Mouse (Mus musculus) kidney, adult 10 weeks (tissue): ENCODE measurements around the gene Adgb. TPM values are rescaled to one million over a fixed set of nuclear protein-coding genes. Genes with fewer than 3 reads are reported as not detected.

ENCODE experiments used
- polyA plus RNA-seq: library from polyadenylated mRNA; stranded (reverse); fragments of 350-450 nt; fragmentation: Illumina TruSeq; extraction: RNeasy Lipid Tissue Mini Kit (QIAGEN cat#74804); gene quantifications from one replicate; pipeline ENCODE4 v1.2.3, GENCODE M21; 2014; ENCODE audit warnings: low read depth, low replicate concordance

Adgb gene
- polyA plus RNA-seq, result 0.16 TPM

DNA sequence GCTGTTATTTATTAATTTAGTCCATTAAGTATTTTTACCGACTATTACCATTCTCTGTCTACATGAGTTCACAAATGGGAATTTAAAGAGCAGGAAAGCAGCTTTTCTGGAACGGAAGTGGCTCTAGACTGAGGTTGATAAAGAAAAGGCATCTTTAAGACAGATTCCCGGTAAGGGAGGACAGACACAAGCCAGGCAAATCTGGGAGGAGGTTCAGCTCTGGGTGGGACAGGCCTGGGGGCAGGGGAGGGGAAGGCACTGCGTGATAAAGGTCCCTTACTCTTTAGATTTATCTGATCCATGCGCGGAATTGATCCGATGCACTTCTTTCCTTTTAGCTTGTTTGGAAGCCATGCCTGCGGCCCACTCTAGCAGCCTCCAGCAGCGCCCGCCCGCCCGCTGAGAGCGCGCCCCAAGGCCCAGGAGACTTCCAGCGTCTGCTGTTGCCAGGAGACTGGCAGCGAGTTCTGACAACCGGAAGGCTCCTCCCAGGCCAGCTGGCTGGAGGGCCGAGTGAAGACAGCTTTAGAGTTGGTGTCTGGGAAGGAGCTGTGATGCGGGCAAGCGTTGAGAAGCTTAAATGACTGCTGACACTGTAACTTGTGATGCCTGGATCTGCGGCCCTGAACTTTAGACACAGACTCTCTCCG, at the start of gene Adgb:
Gene Adgb (minus strand): TSS at position 366 of the 650 bp plus-strand sequence.

Other genes with a start within 250 kb of the Adgb start
- 24.3 TPM for gene Rab32, start 85.9 kb upstream of the Adgb start, polyA plus RNA-seq
- gene Gm10944, start 209.0 kb upstream of the Adgb start, polyA plus RNA-seq, result not detected